Mouse (Mus musculus) cerebellum, adult 9-11 months (tissue): ENCODE results near the gene 1810009A15Rik.
A peak's percentile ranks its signal among the peaks of the same experiment; 100 is the strongest.
"Not testable (repeated sequence)": the region's sequence is repeated elsewhere in the genome, so short reads cannot be mapped to it uniquely, and the experiment has no call there.

Experiments used
- DNase-seq: peaks from one replicate; pipeline ENCODE4 v3.0.0; 2022

Gene 1810009A15Rik

DNA sequence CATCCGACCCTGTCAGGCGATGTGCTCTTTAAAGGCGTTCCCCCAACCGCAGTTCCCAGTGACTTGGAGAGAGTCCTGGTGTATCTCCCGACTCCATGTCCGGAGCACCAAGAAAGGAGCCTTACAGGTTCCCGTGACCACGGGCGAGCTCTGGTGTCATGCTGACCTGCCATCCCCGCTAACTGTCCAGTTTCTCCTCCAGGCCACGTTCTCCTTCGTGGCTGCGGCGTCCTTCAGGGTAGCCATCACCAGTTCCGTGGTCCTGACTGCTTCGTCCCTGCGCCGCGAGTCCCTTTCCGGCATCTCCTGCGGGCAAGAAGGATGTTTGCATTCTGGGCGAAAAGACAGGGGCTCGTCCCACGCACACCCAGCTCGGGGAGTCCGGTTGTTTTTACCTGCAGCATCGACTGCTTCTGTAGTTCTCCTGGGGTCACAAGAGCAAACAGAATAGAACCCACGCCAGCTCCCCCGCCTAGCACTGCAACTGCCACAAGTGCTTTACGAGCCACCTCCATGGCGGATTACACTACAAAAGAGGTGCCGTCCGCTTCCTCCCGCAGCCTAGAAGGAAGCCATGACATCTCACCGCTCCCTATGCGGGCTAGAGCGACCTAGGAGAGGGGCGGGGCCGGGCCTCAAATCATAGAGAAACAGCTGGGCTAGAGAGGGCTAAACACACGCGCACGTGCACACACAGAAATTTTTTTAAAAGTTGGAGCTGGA is 8.2 kb upstream of the 1810009A15Rik start, which contains the start of gene Uqcc3:
Gene Uqcc3 (minus strand): TSS at position 613 of the 723 bp plus-strand sequence.
- DNase-seq = peak; percentile 90

DNA sequence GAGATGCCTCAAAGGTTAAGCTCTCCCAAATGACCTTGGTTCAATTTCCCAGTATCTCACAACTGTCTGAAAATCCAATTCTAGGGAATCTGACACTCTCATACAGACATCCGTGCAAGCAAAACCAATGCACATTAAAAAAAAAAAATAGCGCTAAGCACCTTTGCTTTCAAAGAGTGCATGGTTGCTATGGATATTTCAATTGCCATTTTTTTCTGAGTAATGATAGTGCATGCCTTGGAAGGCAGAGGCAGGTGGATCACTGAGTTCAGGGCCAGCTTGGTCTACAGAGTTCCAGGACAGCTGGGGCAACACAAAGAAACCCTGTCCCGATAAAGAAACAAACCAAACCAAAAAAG is 7.6 kb upstream of the 1810009A15Rik start:
- no peak for DNase-seq

DNA sequence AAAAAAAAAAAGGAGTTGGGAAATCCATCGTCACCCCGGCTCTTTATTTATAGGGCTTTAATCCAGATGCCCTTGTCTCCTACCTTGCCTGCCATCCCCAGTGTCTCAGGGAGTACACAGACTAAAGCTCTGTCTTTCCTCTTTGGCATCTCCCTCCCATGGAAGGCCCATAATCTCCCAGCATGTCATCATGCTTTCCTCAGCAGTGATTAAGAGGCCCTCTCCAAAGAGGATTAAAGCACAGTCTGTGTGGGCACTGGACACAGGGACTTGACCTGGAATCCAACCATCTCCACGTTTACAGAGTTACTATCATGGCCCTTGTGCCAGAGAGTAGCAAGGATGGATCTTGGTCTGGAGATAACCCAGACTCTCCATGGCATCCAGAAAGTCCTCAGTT is 5.0 kb upstream of the 1810009A15Rik start, which contains the start of the genes Lbhd1 and Gm49403:
Gene Lbhd1 (plus strand): TSS at position 117 of the 400 bp plus-strand sequence.
Gene Gm49403 (plus strand): TSS at position 315 of the 400 bp plus-strand sequence.
- DNase-seq = no peak

DNA sequence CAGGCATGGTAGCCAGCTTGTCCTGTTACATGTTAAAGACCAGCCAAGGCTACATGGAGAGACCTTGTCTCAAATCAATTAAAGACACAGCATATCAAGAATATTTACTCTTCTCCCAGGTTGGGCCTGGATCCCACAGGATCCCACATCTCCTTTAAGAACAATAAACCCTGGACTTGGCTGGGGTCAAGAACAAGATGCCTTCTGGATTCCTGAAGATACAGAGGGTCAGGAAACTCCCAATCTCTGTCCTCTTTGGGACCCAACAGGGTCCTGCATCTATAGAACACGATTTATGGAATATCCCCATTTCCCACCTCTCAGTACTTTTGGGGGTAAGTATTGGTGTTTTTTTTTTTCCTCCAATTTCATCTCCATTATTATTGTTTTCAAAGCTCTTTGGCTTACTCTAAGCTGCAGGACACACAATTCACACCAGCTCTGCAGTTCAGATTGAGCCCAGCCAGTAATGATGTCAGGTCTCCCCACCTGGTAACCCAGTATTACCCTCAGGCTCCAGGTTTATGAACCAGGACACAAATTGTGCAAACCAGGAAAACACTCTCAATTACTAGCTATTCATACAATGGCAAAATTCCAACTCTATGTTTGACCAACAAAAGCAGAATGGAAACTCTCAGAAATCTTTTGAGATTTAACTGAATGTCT is 1.6 kb upstream of the 1810009A15Rik start:
- DNase-seq = no peak

DNA sequence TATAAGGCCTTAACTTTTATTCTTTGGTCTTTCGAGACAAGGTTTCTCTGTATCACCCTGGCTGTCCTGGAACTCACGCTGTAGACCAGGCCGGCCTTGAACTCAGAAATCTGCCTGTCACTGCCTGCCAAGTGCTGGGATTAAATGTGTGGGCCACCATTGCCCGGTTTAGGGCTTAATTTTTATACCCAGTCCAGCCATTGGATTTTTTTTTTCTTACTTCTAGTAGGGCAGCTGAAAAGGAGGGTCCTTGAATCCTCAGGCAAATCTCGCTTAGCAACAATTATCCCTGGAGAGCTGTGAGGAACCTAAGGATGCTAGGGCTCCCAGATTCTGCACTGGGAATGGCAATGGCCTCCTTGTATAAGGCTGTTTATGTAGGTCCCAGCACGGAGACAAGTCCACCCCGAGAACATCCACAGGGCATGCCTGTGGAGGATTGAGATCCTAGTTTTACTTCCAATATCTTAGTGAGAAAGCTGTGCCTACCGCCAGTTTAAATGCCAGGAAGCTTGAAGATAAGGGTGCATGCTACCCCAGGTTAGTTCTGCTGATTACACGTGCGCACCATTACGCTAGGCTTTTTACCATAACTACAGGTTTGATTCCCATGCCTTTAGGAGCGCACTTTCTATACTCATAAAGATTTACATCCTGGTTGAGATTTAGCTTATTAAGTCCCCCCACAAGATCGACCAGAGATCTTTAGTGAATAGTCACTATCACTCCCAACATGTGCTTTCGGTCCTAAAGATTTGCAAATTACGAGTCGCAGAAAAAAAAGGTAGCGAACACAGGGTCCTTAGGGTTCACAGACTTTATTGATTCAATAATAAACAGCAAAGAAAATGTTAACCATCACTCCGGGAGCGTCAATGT is 829 bp upstream of the 1810009A15Rik start:
- no peak for DNase-seq

DNA sequence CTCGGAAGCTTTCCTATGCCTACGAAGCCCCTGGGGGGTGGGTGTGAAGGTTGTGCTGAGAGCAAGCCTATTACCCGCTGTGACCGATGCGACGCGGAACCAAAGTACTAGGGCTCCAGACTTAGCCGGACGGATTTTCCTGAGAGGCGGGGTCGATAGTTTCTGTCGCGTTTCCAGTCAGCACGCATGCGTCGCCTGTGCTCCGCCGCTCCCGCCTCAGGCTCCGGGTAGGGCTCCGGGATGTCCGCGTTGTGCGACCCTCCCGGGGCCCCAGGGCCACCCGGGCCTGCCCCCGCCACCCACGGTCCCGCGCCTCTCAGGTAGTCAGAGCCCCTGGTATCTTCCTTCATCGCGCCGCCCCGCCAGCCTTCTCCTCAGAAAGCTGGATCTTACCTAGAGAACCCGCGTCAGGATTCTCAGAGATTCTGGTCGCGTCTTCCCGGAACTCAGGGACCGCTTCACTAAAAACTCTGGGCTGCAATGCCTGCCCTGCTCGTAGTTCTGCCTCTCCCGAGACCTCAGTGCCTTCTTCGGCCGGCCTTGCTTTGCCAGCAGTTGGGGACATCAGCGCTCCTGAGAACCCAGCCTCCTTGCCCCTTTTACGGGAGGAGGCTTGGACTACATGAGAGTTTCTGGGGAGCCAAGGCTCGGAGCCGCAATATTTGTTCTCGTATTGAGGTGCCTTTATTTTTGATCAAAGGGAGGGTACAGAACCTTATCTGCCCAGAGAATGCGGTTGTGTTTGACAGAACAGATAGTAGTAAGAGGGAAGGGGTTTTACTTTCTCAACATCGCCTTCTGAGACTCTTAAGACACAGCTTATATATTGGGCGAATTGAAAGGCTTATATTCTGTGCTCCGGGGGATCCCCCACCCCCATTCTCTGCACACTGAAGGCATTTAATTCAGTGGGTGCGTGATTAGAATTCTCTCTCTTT is 4.4 kb downstream of the 1810009A15Rik start, which contains the start of gene Ints5:
Gene Ints5 (plus strand): TSS at position 177 of the 938 bp plus-strand sequence.
- peak; percentile 85 for DNase-seq

DNA sequence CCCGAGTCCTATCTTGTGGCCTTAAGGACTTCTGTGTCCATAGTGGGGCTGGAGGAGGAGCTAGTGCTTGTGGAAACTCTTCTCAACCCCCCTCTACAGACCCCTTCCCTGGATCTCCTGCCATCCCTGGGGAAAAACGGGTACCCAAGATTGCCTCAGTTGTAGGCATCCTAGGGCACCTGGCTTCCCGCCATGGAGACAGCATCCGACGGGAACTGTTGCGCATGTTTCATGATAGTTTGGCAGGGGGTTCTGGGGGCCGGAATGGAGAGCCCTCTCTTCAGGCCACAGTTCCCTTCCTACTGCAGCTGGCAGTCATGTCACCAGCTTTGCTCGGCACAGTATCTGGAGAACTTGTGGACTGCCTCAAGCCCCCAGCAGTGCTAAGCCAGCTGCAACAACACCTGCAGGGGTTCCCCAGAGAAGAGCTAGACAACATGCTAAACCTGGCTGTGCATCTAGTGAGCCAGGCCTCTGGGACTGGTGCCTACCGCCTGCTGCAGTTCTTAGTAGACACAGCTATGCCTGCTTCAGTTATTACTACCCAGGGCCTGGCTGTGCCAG is 6.8 kb downstream of the 1810009A15Rik start:
- peak; percentile 61 for DNase-seq

DNA sequence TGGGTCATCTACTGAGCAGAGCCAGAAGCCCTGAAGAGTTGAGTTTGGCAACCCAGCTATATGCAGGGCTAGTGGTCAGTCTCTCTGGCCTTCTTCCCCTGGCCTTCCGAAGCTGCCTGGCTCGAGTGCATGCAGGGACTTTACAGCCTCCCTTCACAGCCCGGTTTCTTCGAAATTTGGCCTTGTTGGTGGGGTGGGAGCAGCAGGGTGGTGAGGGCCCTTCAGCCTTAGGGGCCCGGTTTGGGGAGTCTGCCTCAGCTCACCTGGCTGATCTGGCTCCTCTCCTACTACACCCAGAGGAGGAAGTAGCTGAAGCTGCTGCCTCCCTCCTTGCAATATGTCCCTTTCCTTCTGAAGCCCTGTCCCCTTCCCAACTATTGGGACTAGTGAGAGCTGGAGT is 7.6 kb downstream of the 1810009A15Rik start:
- not testable (repeated sequence) for DNase-seq

DNA sequence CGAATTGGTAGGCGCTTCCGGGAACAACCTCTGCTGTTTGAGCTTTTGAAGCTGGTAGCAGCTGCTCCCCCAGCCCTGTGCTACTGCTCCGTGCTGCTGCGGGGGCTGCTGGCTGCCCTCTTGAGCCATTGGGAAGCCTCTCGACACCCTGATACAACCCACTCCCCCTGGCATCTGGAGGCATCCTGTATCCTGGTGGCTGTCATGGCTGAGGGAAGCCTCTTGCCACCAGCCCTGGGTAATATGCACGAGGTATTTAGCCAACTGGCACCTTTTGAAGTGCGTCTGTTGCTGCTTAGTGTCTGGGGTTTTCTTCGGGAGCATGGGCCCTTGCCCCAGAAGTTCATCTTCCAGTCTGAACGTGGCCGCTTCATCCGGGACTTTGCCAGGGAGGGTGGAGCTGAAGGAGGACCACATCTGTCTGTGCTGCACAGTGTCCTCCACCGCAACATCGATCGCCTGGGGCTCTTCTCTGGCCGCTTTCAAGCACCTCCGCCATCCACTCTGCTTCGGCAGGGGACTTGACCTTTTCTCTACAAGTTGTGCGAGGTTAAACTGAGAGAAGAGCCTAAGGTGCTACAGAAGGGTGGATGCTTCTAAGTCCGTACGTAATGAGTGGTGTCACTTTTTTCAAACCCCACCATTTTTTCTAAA is 8.7 kb downstream of the 1810009A15Rik start:
- peak; percentile 71 for DNase-seq

DNA sequence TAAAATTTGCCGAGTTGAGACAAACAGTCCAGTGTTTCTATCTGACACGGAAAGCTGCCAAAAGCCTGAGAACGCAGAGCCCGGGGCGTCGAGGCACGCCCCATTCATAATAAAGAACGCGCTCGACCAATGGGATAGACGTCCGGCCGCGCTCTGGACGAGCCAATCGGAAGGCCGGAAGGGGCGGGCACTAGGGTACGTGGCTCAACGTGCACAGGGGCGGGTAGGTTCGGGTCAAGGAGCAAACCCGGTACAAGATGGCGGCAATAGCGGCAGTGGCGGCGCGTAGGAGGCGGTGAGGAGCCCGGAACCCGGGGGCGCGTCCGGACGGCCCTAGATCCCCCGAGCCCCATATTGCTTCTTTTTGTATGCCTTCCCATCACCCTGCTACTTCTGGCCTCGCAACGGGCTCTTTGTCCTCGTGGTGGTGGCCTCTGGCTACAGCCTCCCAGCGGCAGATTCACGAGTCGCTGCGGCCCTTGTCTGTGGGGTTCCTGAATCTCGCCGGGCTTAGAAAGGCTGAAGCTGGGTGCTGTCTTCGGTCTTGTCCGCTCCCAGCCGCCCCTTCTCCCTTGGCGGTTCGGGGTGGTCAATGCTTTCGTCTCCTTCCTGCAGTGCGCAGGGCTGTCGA is 9.3 kb downstream of the 1810009A15Rik start, which contains the start of gene Ganab:
Gene Ganab (plus strand): TSS at position 207 of the 631 bp plus-strand sequence.
- DNase-seq = peak; percentile 96

DNA sequence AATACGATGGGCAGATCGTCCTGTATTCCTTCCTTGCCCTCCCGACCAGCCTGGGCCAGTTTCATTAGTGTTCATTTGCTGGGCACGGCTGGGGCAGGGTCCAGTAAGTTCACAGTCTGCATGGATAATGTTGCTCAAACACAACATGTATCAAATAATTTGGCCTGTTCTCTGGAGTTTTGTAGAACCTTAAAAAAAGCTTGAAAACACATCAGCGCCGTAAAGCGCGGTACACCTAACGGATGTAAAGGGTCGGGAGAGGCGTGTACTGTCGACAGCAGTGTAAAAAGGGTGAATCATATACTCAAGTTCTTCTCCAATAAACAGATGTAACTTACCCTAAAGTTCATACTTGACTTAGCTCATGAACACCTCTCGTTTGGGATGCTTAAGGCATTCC is 9.9 kb downstream of the 1810009A15Rik start:
- no peak for DNase-seq

DNA sequence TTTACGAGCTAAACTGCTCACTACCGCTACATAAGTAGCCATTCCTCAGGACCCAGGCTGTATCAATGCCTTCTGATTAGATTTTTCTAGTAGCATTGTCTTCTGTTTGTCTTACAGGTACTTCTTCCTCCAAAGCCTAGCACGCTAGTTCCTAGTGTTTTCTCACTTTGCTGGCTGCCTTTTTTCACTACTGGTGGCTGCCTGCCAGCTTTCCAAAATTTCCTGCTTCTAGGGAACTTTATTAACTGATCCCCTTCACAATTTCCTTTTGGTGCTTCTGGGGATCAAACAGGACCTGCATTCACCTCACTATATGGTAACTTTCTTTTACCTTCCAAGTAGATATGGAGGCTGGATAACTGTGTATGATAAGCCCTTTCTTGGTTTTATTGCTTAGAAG is 10.4 kb downstream of the 1810009A15Rik start:
- DNase-seq = no peak

DNA sequence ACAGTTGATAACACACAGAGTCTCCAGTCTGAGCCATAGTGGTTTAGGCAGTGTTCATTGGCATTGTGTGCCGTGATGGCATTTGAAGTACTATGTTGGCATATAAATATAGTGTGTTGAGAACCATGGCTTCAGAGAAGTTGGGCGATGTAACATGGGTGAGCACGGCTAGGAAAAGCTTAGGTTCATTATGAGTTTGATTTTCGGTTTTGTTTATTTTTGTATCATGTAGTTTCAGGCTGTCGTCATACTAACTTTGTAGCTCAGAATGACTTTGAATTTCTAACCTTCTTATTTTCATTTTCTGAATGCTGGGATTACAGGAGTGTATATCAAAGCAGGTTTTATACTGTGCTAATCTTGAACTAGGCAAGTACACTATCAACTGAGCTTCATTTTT is 14.8 kb downstream of the 1810009A15Rik start:
- DNase-seq = no peak

DNA sequence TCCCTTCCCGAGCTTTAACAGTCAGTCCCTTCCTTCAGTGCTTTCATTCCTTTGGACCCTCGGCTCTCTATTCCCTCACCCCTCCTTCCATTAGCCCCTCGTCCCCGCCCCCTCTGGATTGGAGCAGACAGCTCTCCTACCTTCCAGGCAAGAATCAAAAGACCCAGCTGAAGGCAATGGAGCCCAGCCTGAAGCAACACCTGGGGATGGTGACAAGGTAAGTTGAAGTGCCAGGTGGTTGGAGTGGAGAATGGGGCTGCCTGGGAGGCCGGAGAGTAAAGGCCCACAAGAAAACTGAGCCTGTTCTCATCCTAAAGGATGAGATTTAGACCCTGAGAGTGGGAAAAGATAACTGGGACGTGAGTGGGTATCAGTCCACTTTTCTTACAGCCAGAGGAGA is 19.9 kb downstream of the 1810009A15Rik start:
- DNase-seq = no peak

DNA sequence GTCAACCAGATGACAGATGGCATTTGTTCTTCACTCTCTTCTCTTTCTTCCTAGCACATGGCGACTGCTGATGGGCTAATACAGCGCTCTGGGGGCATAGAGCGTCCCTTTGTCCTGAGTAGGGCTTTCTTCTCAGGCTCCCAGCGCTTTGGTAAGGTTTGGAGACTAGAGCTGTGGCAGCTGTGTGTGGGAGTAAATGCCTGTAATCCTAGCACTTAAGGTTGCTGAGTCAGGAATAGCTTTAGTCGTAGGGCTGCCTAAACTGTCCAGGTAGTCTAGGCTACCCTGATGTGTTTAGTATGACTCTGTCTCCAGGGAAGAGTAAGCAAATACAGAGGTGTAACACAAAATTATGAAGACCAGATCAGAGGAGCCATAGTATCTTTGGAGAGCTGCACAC is 23.2 kb downstream of the 1810009A15Rik start:
- DNase-seq = no peak

DNA sequence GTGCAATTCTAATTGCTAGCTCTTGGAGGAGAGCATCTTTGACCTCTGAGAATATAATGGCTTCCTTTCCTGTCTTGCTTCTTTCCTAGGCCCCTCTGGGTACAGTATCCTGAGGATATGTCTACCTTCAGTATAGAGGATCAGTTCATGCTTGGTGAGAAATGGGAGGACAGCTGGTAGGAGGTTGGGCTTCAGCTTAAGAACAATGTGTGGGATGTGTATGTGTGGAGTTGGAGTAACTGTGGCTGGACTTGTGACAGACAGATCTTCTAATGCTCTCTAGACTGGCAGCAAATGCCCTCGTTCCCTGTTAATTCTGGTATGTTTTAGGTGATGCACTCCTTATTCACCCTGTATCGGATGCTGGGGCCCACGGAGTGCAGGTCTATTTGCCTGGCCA is 25.6 kb downstream of the 1810009A15Rik start:
- no peak for DNase-seq

DNA sequence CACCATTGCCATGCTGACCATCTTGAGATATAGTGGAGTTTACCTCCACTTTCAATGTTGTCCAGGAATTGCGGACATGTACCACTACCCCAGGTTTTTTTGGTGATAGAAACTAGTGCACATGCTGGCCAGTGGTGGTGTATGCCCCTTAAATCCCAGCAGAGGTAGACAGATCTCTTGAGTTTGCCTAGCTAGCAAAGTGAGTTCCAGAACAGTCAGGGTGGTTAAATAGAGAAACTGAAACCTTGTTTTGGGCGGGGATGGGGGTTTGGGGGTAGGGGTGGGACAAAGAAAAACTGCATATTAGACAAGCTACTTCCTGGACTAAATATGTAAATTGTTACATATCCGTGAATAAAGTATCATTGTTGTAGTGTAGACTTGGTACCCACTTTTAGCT is 30.3 kb downstream of the 1810009A15Rik start:
- no peak for DNase-seq

DNA sequence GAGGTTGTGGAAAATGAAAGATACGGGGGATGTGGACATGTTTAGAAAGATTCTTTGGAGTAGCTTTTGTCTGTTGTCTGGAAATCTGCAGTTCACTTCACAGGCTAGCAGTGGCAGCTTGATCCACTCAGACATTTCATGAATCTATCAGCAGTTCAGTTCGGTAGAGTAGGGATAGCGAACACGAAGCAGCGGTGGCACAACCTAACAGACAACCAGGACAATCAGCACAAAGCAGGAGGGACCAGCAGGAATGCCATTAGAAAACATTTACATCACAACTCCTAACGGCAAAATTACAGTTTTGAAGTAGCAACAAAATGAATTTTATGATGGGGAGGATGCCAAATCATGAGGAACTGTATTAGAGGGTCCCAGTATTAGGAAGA is 31.0 kb downstream of the 1810009A15Rik start:
- no peak for DNase-seq

DNA sequence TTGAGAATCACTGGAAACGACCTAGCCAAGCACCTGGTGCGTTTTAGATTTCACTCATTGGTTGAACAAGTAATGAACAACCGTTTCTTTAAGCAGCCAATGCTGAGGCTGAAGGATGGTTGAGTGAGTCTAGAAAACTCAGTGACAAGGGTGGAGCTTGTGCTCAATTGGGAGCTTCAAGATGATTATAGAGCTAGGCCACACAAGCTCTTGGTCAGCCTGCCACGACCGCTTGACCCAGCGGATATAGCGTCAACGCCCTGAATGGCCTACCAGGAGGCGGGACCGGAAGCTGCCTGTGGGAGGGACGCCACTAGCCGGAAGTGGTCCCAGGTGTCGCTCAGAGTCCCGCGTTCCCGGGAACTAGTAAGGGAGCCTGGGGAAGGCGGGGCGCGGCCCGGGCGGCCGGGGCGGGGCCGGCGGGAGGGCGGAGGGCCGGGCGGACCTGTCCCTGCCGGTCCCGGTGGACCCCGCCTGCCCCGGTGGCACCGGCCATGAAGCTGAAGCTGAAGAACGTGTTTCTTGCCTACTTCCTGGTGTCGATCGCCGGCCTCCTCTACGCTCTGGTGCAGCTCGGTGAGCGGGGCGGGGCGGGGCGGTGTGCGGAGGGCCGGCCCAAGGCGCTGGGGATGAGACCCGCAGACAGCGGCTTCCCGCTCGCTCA is 31.6 kb downstream of the 1810009A15Rik start, which contains the start of gene B3gat3:
Gene B3gat3 (plus strand): TSS at position 302 of the 664 bp plus-strand sequence.
- DNase-seq = peak; percentile 97

DNA sequence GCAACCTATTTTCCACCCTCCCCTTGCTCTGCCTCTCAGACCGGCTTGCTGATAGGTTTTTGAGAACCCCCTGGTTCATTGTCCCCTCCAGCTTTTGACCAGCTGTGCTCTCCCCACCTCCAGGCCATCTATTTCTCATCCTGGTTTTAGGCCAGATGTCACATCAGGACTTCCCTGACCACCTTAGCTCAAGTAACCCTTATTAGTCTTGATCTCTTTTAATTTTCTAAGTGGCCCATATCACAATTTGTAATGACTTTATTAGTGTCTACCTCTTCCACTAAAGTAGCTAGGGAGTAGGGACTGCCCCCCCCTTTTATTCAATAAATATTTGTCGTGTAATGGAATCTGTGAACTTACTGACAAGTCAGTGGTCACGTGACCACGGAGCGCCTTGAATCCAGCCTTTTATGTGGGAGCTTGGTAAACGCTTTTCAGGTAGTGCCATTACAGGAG is 32.2 kb downstream of the 1810009A15Rik start:
- no peak for DNase-seq
